9 mouse cellular contexts compared by ENCODE assay signal in genomic region chr11:60301588-60302208, GRCm38 (mm10). TPM values are rescaled to one million over a fixed set of nuclear protein-coding genes. Genes with fewer than 3 reads are reported as not detected.
DNase-seq lines count a peak whose midpoint lies in the region; ATAC-seq lines count a peak whose summit lies in the region.
"Had no signal": no experiment of that assay in that cellular context is flagged by ENCODE, and none has a peak within 500 bp of the region (broad histone marks: within the 10 kb centered on the region; RNA-seq: fewer than 3 reads in every experiment).

No protein-coding gene starts in this region.

- ATAC-seq in hindbrain, embryonic 11.5 days (ENCODE audit: low FRiP score), result no peak
- no peak for ATAC-seq in midbrain, embryonic 14.5 days (ENCODE audit: low FRiP score, low TSS enrichment)

- no peak overlapping the region for H3K4me2 ChIP-seq in hindbrain, embryonic 11.5 days (replicated peaks; ENCODE audit: low read depth, low read length)
- H3K4me2 ChIP-seq in midbrain, embryonic 14.5 days (ENCODE audit: low read length), result no peak overlapping the region

- no peak for DNase-seq in heart, embryonic 10.5 days (ENCODE audit: low spot score)
- DNase-seq in heart, postnatal 36 days, result no peak
- peak; percentile 66 for DNase-seq in ZHBTc4 (ENCODE audit: low read depth, low spot score)
- DNase-seq in hindbrain, embryonic 11.5 days (ENCODE audit: low spot score), result no peak
- DNase-seq in midbrain, embryonic 14.5 days, result peak; percentile 56
- DNase-seq in cerebellum, postnatal 4 days (ENCODE audit: low spot score in 2 of 2), result no peak
- no peak for DNase-seq in urinary bladder, postnatal 14 days (ENCODE audit: low spot score)
- no peak for DNase-seq in urinary bladder, postnatal 10 days (ENCODE audit: low spot score)

- H3K27me3 ChIP-seq in heart, embryonic 10.5 days (ENCODE audit: insufficient read depth, poor library complexity, severe bottlenecking), result no peaks in the 10 kb centered on the region
- H3K27me3 ChIP-seq in hindbrain, embryonic 11.5 days (ENCODE audit: control insufficient read depth, insufficient read depth, low read length), result no peaks in the 10 kb centered on the region
- no peaks in the 10 kb centered on the region for H3K27me3 ChIP-seq in midbrain, embryonic 14.5 days (ENCODE audit: control insufficient read depth, insufficient read depth, low read length)

- H3K4me1 ChIP-seq in heart, embryonic 10.5 days, result peaks cover 22% of the 10 kb centered on the region
- 0 out of 2 replicates have a peak, but pooled peaks cover 2% of the 10 kb centered on the region for H3K4me1 ChIP-seq in hindbrain, embryonic 11.5 days (replicated peaks; ENCODE audit: control insufficient read depth, insufficient read depth, low read length)
- peaks cover 28% of the 10 kb centered on the region for H3K4me1 ChIP-seq in midbrain, embryonic 14.5 days (ENCODE audit: control insufficient read depth, insufficient read depth, low read length)

- 52% methylated on average over 5 of the region's 5 CpGs for WGBS in heart, embryonic 10.5 days
- WGBS in hindbrain, embryonic 11.5 days, result 35% methylated on average over 5 of the region's 5 CpGs
- WGBS in midbrain, embryonic 14.5 days, result 19% methylated on average over 5 of the region's 5 CpGs

- H3K36me3 ChIP-seq in heart, embryonic 10.5 days, result no peaks in the 10 kb centered on the region
- no peaks in the 10 kb centered on the region for H3K36me3 ChIP-seq in hindbrain, embryonic 11.5 days (ENCODE audit: control insufficient read depth, insufficient read depth, low read length)
- H3K36me3 ChIP-seq in midbrain, embryonic 14.5 days (ENCODE audit: control insufficient read depth, insufficient read depth, low read length), result no peaks in the 10 kb centered on the region

- no peak overlapping the region for H3K9ac ChIP-seq in hindbrain, embryonic 11.5 days (ENCODE audit: low read depth, low read length)
- H3K9ac ChIP-seq in midbrain, embryonic 14.5 days (replicated peaks; ENCODE audit: low read length), result peak overlapping the region; percentile 2; the same call in 1 of the 2 replicates

- intact Hi-C loops in heart, postnatal 36 days (cut with DNase I), result no loop called here

- H3K9me3 ChIP-seq in heart, embryonic 10.5 days, result no peaks in the 10 kb centered on the region
- H3K9me3 ChIP-seq in hindbrain, embryonic 11.5 days (ENCODE audit: control insufficient read depth, low read length), result no peaks in the 10 kb centered on the region
- H3K9me3 ChIP-seq in midbrain, embryonic 14.5 days (ENCODE audit: control insufficient read depth, low read length), result no peaks in the 10 kb centered on the region
- H3K9me3 ChIP-seq: G1E had no signal

- H3K4me3 ChIP-seq in heart, embryonic 10.5 days, result no peak overlapping the region
- no peak overlapping the region for H3K4me3 ChIP-seq in hindbrain, embryonic 11.5 days (ENCODE audit: low read depth, low read length)
- H3K4me3 ChIP-seq in midbrain, embryonic 14.5 days (replicated peaks; ENCODE audit: low read depth, low read length), result no peak overlapping the region

- H3K27ac ChIP-seq in heart, embryonic 10.5 days, result peak overlapping the region; percentile 65; the same call in 1 of the 2 replicates
- H3K27ac ChIP-seq in hindbrain, embryonic 11.5 days (ENCODE audit: low read depth, low read length), result peak overlapping the region; percentile 18
- H3K27ac ChIP-seq in midbrain, embryonic 14.5 days (replicated peaks; ENCODE audit: low read depth, low read length), result peak overlapping the region; percentile 88

RNA-seq across cellular contexts. Expression of gene Tom1l2, which starts 51.0 kb away (rescaled TPM):
- polyA plus RNA-seq in heart, embryonic 10.5 days (2016; fragmentation: Nextera tagmentation; extraction: Ambion mirVana), result 19.3 and 28.4 TPM in 2 replicates
- total RNA-seq in heart, postnatal 36 days (2021), result 100 to 1,000 TPM; 101 to 113 TPM
- polyA plus RNA-seq in hindbrain, embryonic 11.5 days (2014; fragmentation: Nextera tagmentation; extraction: Ambion mirVana), result 13.9 and 15.8 TPM in 2 replicates
- 48.5 and 50.9 TPM in 2 replicates for polyA plus RNA-seq in midbrain, embryonic 14.5 days (2014; fragmentation: Nextera tagmentation; extraction: Ambion mirVana)

RNA-seq across cellular contexts. Expression of gene Drc3, which starts 51.4 kb away (rescaled TPM):
- 1.0 and 2.0 TPM in 2 replicates for polyA plus RNA-seq in heart, embryonic 10.5 days (2016; fragmentation: Nextera tagmentation; extraction: Ambion mirVana)
- total RNA-seq in heart, postnatal 36 days (2021), result 1 to 10 TPM; 2.4 to 2.5 TPM
- polyA plus RNA-seq in hindbrain, embryonic 11.5 days (2014; fragmentation: Nextera tagmentation; extraction: Ambion mirVana), result 6.6 and 7.0 TPM in 2 replicates
- polyA plus RNA-seq in midbrain, embryonic 14.5 days (2014; fragmentation: Nextera tagmentation; extraction: Ambion mirVana), result 5.3 and 6.1 TPM in 2 replicates

Comparison
In these comparisons a context has a peak if more than half of its experiments do, and no peak if none do; other contexts are left out.
1. DNase-seq: peak in ZHBTc4 (single experiment) and midbrain, embryonic 14.5 days (single experiment); none in heart, embryonic 10.5 days (single experiment), heart, postnatal 36 days (0 of 2), hindbrain, embryonic 11.5 days (single experiment), cerebellum, postnatal 4 days (0 of 2), urinary bladder, postnatal 14 days (single experiment) and urinary bladder, postnatal 10 days (single experiment).
2. H3K27ac ChIP-seq: peak in every context shown above with its lines; median percentile 88 in midbrain, embryonic 14.5 days; 65 in heart, embryonic 10.5 days; 18 in hindbrain, embryonic 11.5 days.